Mouse (Mus musculus) heart, embryonic 10.5 days (tissue): ENCODE data around the gene Krt26. TPM values are rescaled to one million over a fixed set of nuclear protein-coding genes. Genes with fewer than 3 reads are reported as not detected.

Experiments
- DNase-seq: peaks from one replicate; pipeline ENCODE4 v3.0.0-alpha.2; 2017; ENCODE audit warnings: low spot score
- H3K27ac ChIP-seq: fragments of 300-500 bp; sonication (generic); 2 replicates; pipeline ENCODE4 v1.5.1; 2016; ENCODE audit warnings: mild to moderate bottlenecking
- H3K27me3 ChIP-seq: fragments of 300-500 bp; sonication (generic); 2 replicates; pipeline ENCODE4 v1.6.1; 2016; ENCODE audit warnings: mild to moderate bottlenecking; ENCODE audit not compliant: poor library complexity, insufficient read depth, severe bottlenecking
- H3K36me3 ChIP-seq: fragments of 300-500 bp; sonication (generic); 2 replicates; pipeline ENCODE4 v1.6.1; 2016; ENCODE audit warnings: mild to moderate bottlenecking, moderate library complexity
- H3K4me1 ChIP-seq: fragments of 300-500 bp; sonication (generic); 2 replicates; pipeline ENCODE4 v1.6.1; 2016; ENCODE audit warnings: mild to moderate bottlenecking
- H3K4me3 ChIP-seq: fragments of 300-500 bp; sonication (generic); 2 replicates; pipeline ENCODE4 v1.5.1; 2016; ENCODE audit warnings: mild to moderate bottlenecking, moderate library complexity
- H3K9me3 ChIP-seq: fragments of 300-500 bp; sonication (generic); 2 replicates; pipeline ENCODE4 v1.6.1; 2016; ENCODE audit warnings: mild to moderate bottlenecking, moderate library complexity
- WGBS: fragments of 180-500 bp; shearing (Covaris S2); methylation state at CpG from one replicate; pipeline ENCODE4 v1.1.7; 2016; 5-methylcytosine and 5-hydroxymethylcytosine counted together
- polyA plus RNA-seq: library from polyadenylated mRNA; unstranded; fragments of >200 nt; fragmentation: Nextera tagmentation; extraction: Ambion mirVana; gene quantifications from 2 replicates; pipeline ENCODE4 v1.2.1, GENCODE M21; 2016

The Krt26 gene
- polyA plus RNA-seq = not detected in 2 replicates

DNA sequence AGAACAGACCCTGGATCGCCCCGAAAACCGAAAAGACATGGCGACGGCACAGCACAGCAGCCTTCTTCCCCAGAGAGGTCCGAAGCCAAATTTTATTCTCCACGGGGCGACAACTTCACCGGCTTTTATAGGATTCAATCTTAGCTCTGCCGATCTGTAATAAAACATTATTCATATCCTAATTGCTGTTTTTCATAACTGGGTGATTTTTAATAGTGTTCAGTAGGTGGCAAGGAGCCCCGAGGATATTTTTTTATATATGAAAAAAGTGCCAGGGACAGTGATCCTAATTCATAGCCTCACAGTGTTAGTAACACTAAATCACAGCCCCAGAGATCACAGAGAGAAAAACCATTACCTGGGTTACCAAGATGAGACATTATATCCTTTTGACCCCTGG lies at the start of gene Krt26:
Gene Krt26 (minus strand): TSS at position 101 of the 400 bp plus-strand sequence.
- Histone ChIP-seq H3K4me1 (no peaks in the 10 kb centered on the region), H3K9me3 (no peaks in the 10 kb centered on the region), H3K36me3 (no peaks in the 10 kb centered on the region), H3K27ac (no peak within 1 kb of the TSS), H3K27me3 (no peaks in the 10 kb centered on the region), H3K4me3 (no peak within 1 kb of the TSS)
- no peak for DNase-seq
- WGBS = 87% methylated on average over 11 of the region's 11 CpGs

DNA sequence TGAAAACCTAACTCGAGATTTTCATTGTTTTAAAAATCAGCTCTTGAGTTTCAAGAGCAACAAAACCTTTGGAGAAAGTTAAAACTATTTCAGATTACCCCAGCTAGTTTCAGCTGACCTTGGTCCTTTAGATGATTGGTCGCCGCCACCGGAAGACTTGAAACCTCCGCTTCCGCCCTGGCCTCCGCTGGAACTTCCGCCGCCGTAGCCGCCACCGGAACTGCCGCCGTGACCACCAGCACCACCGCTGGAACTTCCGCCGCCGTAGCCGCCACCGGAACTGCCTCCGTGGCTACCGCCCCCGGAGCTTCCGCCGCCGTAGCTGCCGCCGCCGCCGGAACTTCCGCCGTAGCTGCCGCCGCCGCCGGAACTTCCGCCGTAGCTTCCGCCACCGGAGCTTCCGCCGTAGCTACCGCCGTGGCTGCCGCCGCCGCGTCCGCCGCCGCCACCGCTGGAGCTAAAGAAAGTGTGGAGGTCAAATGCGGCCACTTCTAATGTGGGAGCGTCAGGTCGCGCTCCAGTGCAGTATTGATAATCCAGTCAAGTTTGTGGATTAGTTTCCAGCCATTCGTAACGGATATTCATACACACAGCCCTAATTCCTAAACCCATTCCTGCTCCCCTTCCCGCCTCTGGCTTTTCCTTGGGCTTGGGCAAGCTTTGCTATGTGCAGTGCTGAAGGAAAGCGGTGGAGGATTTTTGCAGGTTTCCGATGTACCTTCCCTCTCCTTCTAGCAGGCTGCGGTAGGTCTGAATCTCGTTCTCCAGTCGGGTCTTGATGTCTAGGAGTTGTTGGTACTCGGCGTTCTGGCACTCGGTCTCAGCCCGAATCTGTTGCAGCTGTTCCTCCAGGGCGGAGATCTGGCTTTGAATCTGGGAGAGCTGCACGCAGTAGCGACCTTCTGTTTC lies 48.3 kb upstream of the Krt26 start:
- Histone ChIP-seq H3K4me3 (peak overlapping the region; percentile 68), H3K27ac (peak overlapping the region; percentile 93), H3K4me1 (no peaks in the 10 kb centered on the region), H3K27me3 (peaks cover 30% of the 10 kb centered on the region), H3K36me3 (0 out of 2 replicates have a peak, but pooled peaks cover 2% of the 10 kb centered on the region), H3K9me3 (no peaks in the 10 kb centered on the region)
- 3% methylated on average over 71 of the region's 71 CpGs for WGBS
- peak; percentile 91 for DNase-seq

DNA sequence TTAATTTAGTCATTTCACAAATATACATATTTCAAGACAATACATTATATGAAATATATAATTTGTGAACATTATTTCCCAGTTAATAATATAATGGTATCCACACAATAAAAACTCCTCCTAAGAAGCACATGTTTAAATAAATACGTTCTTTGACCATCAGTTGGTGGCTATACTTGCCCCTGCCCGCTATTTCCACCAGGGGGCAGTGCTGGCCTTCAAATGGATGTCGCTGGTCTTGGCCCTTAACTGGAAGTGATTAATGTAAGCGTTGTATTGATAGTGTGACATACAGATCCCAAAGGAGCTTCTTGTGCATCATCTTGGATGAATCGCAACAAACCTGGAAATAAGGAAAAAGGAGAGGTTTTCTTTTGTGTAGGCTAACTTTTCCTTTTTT lies 41.8 kb upstream of the Krt26 start:
- 17% methylated on average over 5 of the region's 5 CpGs for WGBS
- no peak for DNase-seq
- Histone ChIP-seq H3K4me3 (no peak overlapping the region), H3K9me3 (no peaks in the 10 kb centered on the region), H3K4me1 (no peaks in the 10 kb centered on the region), H3K27ac (no peak overlapping the region), H3K36me3 (no peaks in the 10 kb centered on the region), H3K27me3 (peaks cover 30% of the 10 kb centered on the region)

DNA sequence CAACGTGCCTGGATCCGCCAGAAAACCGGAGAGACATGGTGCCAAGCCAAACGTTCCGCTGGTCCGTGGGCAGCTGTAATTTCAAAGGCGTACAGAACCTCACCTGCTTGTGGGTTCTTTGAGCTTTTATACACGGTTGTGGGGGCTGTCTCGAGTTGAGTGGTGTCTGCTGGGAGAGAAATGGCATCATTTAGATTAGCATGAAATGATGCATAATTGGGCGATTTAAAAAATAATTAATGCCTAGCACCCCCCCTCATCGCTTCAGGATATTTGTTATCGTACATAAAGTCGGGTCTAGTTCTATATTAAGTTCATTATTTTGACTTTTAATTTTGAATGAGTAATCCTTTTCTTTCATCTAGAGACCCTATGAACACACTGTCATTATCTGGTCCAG lies 37.0 kb upstream of the Krt26 start, which contains the start of gene Krt28:
Gene Krt28 (minus strand): TSS at position 101 of the 400 bp plus-strand sequence.
- no peak within 1 kb of the TSS for H3K4me3 ChIP-seq
- H3K27ac ChIP-seq = no peak within 1 kb of the TSS
- no peaks in the 10 kb centered on the region for H3K9me3 ChIP-seq
- H3K36me3 ChIP-seq = no peaks in the 10 kb centered on the region
- 81% methylated on average over 13 of the region's 13 CpGs for WGBS
- no peaks in the 10 kb centered on the region for H3K27me3 ChIP-seq
- DNase-seq = no peak
- no peaks in the 10 kb centered on the region for H3K4me1 ChIP-seq

DNA sequence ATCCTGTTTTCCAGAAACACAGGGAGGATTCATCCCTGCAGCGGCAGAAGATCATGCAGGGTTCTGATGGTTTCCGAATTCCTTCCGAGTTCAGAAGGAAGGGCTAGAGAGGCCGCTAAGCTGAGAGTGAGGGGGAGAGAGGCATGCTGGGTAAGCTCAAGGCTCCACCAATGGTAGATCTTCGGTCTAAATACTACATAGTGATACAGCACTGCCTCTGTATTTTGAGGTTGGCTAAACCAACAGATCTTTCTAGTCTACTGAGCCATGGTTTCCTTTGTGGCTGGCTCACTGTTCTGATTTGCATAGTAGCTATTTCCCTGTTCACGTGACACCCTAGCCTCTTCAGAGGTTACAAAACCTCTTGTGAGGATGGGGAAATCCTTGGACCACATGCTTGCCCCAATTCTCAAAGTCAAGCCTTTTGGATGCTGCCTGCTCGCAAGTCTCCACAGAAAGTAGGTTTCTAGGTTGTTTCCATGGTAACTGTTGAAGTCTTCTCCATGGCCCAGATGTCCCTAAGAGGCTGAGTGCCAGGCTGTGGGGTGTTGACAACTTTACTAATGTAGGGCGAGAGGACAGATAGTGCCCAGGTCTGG lies 32.2 kb upstream of the Krt26 start:
- WGBS = 85% methylated on average over 8 of the region's 8 CpGs
- H3K9me3 ChIP-seq = no peaks in the 10 kb centered on the region
- no peak for DNase-seq
- peaks cover 4% of the 10 kb centered on the region; the same call in 1 of the 2 replicates for H3K27me3 ChIP-seq
- no peaks in the 10 kb centered on the region for H3K4me1 ChIP-seq
- no peaks in the 10 kb centered on the region for H3K36me3 ChIP-seq
- H3K27ac ChIP-seq = no peak overlapping the region
- H3K4me3 ChIP-seq = no peak overlapping the region

DNA sequence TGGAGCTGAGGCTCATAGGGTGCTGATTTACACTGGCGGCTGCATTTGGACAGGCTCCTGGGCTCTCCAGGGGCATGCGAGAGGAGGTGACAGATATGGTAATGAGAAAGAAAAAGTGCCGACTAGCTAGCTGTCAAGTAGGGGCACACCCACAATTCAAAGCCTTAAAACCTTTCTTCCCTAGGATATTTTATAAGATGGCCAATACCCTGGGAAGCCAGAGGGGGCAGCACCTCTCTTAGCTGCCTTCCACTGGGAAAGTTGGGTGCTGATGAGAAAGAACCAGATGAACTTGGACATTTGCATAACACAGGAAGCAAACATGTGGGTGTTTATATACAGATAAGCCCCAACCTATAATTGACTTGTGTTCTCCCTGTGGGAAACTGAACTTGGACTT lies 31.5 kb upstream of the Krt26 start:
- Histone ChIP-seq H3K9me3 (no peaks in the 10 kb centered on the region), H3K4me3 (no peak overlapping the region), H3K27me3 (peaks cover 4% of the 10 kb centered on the region; the same call in 1 of the 2 replicates), H3K27ac (no peak overlapping the region), H3K36me3 (no peaks in the 10 kb centered on the region), H3K4me1 (no peaks in the 10 kb centered on the region)
- 8% methylated on average over 3 of the region's 3 CpGs for WGBS
- no peak for DNase-seq

DNA sequence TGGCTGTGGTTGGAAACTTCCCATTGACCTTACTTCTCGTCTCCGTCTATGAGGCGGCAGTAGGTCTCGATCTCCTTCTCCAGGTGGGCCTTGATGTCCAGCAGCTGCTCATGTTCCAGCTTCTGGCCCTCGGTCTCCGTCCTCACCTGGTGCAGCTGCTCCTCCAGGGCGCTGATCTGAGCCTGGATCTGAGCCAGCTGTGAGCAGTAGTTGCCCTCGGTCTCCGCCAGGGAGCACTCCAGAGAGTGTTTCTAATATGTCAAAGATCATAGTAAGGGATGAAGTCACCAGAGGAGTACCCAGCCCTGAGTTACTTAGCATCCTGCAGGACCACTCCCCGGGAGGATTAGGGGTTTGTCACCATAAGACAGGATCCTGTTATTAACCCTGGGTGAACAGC lies 29.0 kb upstream of the Krt26 start:
- no peak overlapping the region for H3K27ac ChIP-seq
- WGBS = 43% methylated on average over 10 of the region's 10 CpGs
- H3K4me3 ChIP-seq = no peak overlapping the region
- H3K27me3 ChIP-seq = peaks cover 4% of the 10 kb centered on the region; the same call in 1 of the 2 replicates
- H3K4me1 ChIP-seq = no peaks in the 10 kb centered on the region
- H3K36me3 ChIP-seq = no peaks in the 10 kb centered on the region
- H3K9me3 ChIP-seq = no peaks in the 10 kb centered on the region
- DNase-seq = no peak

DNA sequence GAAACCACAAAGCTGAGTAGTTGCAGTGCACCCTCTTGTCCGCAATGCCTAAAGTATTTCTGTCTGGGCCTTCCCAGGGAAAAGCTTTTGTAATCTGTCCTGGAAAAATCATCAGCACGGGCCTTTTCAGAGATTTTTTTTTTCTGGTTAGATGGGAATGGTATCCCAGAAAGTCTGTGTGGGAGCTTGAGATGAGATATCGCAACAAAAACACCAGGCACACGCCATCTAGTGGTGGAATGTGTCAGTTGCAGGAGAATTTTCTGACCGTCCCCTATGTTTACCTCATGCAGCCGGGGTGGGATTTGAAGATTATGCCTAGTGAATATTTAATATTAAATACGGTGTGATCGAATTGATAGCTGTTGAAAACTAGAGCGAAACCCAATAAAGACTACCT lies 26.6 kb upstream of the Krt26 start:
- Histone ChIP-seq H3K27me3 (peaks cover 4% of the 10 kb centered on the region; the same call in 1 of the 2 replicates), H3K4me1 (no peaks in the 10 kb centered on the region), H3K9me3 (no peaks in the 10 kb centered on the region), H3K36me3 (no peaks in the 10 kb centered on the region), H3K27ac (no peak overlapping the region), H3K4me3 (no peak overlapping the region)
- no peak for DNase-seq
- 22% methylated on average over 9 of the region's 9 CpGs for WGBS

DNA sequence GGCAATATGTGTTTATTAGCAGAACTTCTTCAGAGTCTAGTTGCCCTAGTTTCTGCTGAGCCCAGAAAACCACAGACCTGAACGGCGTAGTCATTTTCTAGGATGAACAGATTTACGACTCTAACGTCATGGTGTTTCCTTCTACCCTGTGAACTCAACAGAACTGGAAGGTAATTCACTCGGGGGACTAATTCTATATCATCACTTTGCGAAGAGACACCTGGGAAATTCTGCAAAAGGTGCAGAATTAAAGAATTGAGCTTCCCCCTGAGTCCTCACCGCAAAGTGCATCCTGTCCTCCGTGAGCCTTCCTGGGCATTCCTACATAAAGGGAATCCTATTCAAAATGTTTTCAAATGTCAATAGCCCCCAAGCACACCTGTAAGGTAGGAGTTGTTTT lies 23.7 kb upstream of the Krt26 start:
- Histone ChIP-seq H3K27me3 (no peaks in the 10 kb centered on the region), H3K4me3 (no peak overlapping the region), H3K9me3 (no peaks in the 10 kb centered on the region), H3K4me1 (no peaks in the 10 kb centered on the region), H3K36me3 (no peaks in the 10 kb centered on the region), H3K27ac (no peak overlapping the region)
- no peak for DNase-seq
- 84% methylated on average over 8 of the region's 8 CpGs for WGBS

DNA sequence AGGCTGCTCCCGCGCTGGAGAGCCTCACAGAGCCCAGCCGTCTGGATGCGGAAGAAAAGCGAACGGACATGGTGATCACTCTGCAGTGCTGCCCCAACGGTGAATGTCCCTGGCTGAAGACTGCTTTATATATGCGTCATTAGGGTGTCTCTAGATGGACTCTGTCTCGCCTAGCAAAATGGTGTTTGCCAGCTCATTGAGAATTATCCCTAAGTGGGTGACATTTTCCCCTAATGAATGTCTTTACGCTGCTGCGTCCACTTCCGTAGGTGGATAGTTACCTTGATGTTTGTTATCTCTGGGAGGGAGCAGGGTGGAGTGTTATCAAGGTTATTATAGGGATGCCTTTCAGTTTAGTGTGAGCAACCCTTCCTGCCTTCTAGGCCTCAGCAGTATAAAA lies 13.2 kb upstream of the Krt26 start, which contains the start of gene Krt27:
Gene Krt27 (minus strand): TSS at position 101 of the 400 bp plus-strand sequence.
- H3K9me3 ChIP-seq = no peaks in the 10 kb centered on the region
- H3K27ac ChIP-seq = no peak within 1 kb of the TSS
- peaks cover 10% of the 10 kb centered on the region; the same call in 1 of the 2 replicates for H3K27me3 ChIP-seq
- H3K4me1 ChIP-seq = no peaks in the 10 kb centered on the region
- no peak for DNase-seq
- no peak within 1 kb of the TSS for H3K4me3 ChIP-seq
- WGBS = 67% methylated on average over 12 of the region's 12 CpGs
- no peaks in the 10 kb centered on the region for H3K36me3 ChIP-seq

DNA sequence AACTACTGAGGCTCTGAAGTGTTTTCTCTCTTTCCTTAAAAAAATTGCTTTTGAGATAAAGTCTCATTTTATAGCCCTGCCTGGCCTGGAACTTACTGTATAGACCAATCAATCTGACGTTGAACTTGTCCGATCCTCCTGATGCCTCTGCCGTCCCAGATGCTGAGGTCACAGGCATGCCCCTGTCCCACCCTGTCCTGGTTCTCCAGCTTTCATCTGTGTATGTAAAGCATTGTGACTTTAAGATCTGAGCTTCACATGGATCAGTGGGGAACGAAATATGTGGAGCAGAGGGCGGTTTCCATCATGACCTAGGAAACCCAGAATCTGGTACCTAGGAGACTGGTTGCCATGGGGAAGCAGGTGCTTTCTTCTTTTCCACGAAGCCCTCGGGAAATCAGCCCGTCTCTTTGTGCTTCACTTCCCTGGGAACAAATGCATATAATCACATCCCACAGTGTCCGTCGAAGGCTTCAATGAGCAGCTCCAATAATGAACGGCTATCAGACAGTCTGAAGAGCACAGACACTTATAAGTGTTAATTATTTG lies 1.6 kb upstream of the Krt26 start:
- Histone ChIP-seq H3K27me3 (no peaks in the 10 kb centered on the region), H3K27ac (no peak overlapping the region), H3K36me3 (no peaks in the 10 kb centered on the region), H3K9me3 (no peaks in the 10 kb centered on the region), H3K4me1 (no peaks in the 10 kb centered on the region), H3K4me3 (no peak overlapping the region)
- DNase-seq = no peak
- WGBS = 83% methylated on average over 11 of the region's 11 CpGs

DNA sequence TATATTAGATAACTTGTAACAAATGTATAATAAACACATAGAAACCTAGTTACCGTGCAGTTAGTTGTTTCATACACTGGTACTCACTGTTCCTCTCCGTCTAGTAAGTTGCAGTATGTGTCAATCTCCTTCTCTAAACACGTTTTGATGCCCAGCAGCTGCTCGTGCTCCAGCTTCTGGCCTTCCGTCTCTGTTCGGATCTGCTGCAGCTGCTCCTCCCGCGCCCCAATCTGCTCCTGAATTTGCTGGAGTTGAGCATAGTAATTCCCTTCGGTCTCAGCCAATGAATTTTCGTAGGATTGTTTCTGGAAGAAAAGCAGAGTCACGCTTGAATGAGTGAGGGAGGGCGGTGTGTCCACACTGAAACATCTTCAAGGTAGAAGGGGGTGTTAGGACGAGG lies 4.3 kb downstream of the Krt26 start:
- H3K9me3 ChIP-seq = no peaks in the 10 kb centered on the region
- 76% methylated on average over 13 of the region's 13 CpGs for WGBS
- no peak overlapping the region for H3K4me3 ChIP-seq
- H3K27me3 ChIP-seq = no peaks in the 10 kb centered on the region
- H3K4me1 ChIP-seq = no peaks in the 10 kb centered on the region
- H3K36me3 ChIP-seq = no peaks in the 10 kb centered on the region
- DNase-seq = no peak
- no peak overlapping the region for H3K27ac ChIP-seq

DNA sequence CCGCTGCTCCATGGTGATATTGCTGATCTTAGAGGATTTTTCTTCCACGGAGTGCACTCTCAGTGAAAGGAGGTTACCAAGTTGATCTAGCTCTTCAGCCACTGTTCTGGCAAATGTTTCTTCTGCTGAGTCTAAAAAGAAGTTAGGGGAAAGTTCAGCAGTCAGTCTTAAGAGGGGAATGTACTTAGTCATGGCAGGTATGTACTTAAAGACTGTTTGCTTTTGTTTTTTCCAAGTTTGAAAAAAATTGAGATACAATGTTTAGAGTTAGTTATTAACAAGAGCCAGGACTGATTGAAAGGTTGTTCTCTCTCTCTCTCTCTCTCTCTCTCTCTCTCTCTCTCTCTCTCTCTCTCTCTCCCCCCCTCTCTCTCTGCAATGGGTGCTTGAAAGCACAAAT lies 8.1 kb downstream of the Krt26 start:
- Histone ChIP-seq H3K36me3 (no peaks in the 10 kb centered on the region), H3K27ac (no peak overlapping the region), H3K4me1 (no peaks in the 10 kb centered on the region), H3K9me3 (no peaks in the 10 kb centered on the region), H3K27me3 (no peaks in the 10 kb centered on the region), H3K4me3 (no peak overlapping the region)
- whole genome bisulfite sequencing = 73% methylated on average over 2 of the region's 2 CpGs
- no peak for DNase-seq
